Mouse (Mus musculus) stomach, embryonic 14.5 days (tissue): Measurements from ENCODE around the gene 1810013L24Rik. TPM values are rescaled to one million over a fixed set of nuclear protein-coding genes. Genes with fewer than 3 reads are reported as not detected.

Experiments
- ATAC-seq: fragments of 200-750 bp; cut with Nextera tagmentation; 2 replicates; pipeline ENCODE4 v1.8.0; 2017; ENCODE audit warnings: low read depth, moderate TSS enrichment; ENCODE audit not compliant: insufficient number of reproducible peaks, insufficient read depth, low FRiP score
- H3K27ac ChIP-seq: fragments of 300-500 bp; sonication (generic); 2 replicates; pipeline ENCODE4 v1.5.1; 2014; ENCODE audit warnings: mild to moderate bottlenecking, low read length, moderate library complexity, mixed read lengths
- H3K27me3 ChIP-seq: fragments of 300-500 bp; sonication (generic); 2 replicates; pipeline ENCODE4 v1.6.1; 2014; ENCODE audit warnings: low read length, control low read depth, mixed read lengths; ENCODE audit not compliant: control insufficient read depth, insufficient read depth
- H3K36me3 ChIP-seq: fragments of 300-500 bp; sonication (generic); 2 replicates; pipeline ENCODE4 v1.6.1; 2014; ENCODE audit warnings: mild to moderate bottlenecking, control low read depth, low read length, moderate library complexity, mixed read lengths; ENCODE audit not compliant: control insufficient read depth, insufficient read depth
- H3K4me1 ChIP-seq: fragments of 300-500 bp; sonication (generic); 2 replicates; pipeline ENCODE4 v1.6.1; 2014; ENCODE audit warnings: low read length, control low read depth, mixed read lengths; ENCODE audit not compliant: control insufficient read depth, insufficient read depth
- H3K4me2 ChIP-seq: fragments of 300-500 bp; sonication (generic); replicated peaks from 2 replicates; pipeline ENCODE4 v1.6.1; 2014; ENCODE audit warnings: low read depth, low read length, control low read depth
- H3K4me3 ChIP-seq: fragments of 300-500 bp; sonication (generic); 2 replicates; pipeline ENCODE4 v1.5.1; 2014; ENCODE audit warnings: low read depth, low read length, control low read depth
- H3K9ac ChIP-seq: fragments of 300-500 bp; sonication (generic); replicated peaks from 2 replicates; pipeline ENCODE4 v1.6.1; 2014; ENCODE audit warnings: low read depth, mild to moderate bottlenecking, control low read depth, low read length, moderate library complexity, mixed read lengths
- H3K9me3 ChIP-seq: fragments of 300-500 bp; sonication (generic); 2 replicates; pipeline ENCODE4 v1.6.1; 2016; ENCODE audit warnings: low read depth, low read length, control low read depth; ENCODE audit not compliant: control insufficient read depth
- WGBS: fragments of 180-500 bp; shearing (Covaris S2); extraction: QIAGEN DNeasy Blood & Tissue Kit; methylation state at CpG from one replicate; pipeline ENCODE4 v1.1.7; 2014; 5-methylcytosine and 5-hydroxymethylcytosine counted together
- polyA plus RNA-seq: library from polyadenylated mRNA; unstranded; fragments of >200 nt; fragmentation: Nextera tagmentation; extraction: Ambion mirVana; gene quantifications from 2 replicates; pipeline ENCODE4 v1.2.1, GENCODE M21; 2014

The 1810013L24Rik gene
- 16.9 and 18.0 TPM in 2 replicates for polyA plus RNA-seq

DNA sequence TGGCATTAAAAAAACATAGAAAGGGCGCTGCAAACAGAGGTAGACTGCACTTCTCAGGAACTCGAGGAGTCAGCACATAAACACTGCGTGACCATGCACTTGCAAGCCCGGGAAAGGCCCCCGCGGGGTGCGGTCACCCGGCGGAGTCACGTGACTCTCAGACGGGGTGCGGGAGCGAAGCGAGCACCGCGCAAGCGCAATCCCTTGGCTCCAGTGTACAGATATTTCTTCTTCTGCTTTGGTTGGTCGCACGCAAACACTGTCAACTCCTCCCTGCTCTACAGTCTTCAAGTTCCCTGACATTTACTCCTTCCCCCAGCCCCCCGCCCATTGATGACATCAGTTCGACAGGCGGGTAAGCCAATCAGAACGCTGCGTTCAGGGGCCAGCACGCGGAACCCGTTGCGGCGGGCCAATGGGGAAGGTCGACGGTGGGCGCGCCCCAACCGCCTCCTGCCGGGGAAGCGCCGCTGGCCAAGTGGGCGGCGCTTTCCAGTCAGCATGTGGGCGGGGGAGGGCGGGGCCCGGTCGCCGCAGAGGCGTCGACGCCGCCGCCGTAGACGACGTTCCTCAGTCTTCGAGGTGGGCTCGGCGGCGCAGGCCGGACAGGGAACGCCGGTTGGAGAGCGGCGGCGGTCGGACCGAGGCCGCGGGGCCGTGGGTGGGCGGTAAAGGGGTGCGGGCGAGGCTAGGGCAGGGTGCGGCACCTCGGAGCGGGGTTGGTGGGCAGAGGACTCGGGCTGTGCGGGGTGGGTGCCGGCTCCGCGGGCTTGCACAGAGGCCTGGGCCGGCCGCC, at the start of gene 1810013L24Rik:
Gene 1810013L24Rik, plus strand, starts transcription at position 537 of the 796 bp plus-strand sequence.
- WGBS = under 1% methylated on average over 79 of the region's 80 CpGs
- peaks cover 8% of the 10 kb centered on the region; the same call in 1 of the 2 replicates for H3K36me3 ChIP-seq
- H3K27me3 ChIP-seq = no peaks in the 10 kb centered on the region
- peak within 1 kb of the TSS; percentile 99 for H3K9ac ChIP-seq
- peak; percentile 96 for ATAC-seq
- H3K27ac ChIP-seq = peak within 1 kb of the TSS; percentile 97
- H3K4me2 ChIP-seq = peak within 1 kb of the TSS; percentile 94
- no peaks in the 10 kb centered on the region for H3K9me3 ChIP-seq
- peak within 1 kb of the TSS; percentile 97 for H3K4me3 ChIP-seq
- peaks cover 16% of the 10 kb centered on the region for H3K4me1 ChIP-seq

DNA sequence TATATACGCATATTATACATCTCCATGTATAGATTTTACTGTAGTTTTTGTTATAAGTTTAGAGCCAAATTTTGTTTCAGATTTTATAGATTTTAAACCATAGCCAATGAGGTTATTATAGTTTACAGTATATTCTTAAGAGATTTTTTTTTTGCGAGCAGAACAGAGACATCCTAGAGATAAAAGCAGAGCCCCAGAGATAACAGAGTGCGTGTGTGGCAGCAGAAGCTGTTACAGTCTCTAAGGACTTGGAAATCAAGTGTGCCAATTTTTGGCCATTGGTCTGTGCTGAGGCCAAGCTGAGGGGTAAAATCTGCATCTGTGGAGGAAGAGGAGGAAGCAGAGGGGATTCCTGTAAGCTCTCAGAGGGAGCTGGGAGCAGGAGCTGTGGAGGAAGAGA, 49.7 kb upstream of the 1810013L24Rik start:
- no peak overlapping the region for H3K4me3 ChIP-seq
- H3K27me3 ChIP-seq = no peaks in the 10 kb centered on the region
- H3K4me2 ChIP-seq = no peak overlapping the region
- H3K36me3 ChIP-seq = no peaks in the 10 kb centered on the region
- 76% methylated on average over 3 of the region's 3 CpGs for WGBS
- no peaks in the 10 kb centered on the region for H3K9me3 ChIP-seq
- no peak overlapping the region for H3K9ac ChIP-seq
- ATAC-seq = no peak
- no peaks in the 10 kb centered on the region for H3K4me1 ChIP-seq
- H3K27ac ChIP-seq = no peak overlapping the region

DNA sequence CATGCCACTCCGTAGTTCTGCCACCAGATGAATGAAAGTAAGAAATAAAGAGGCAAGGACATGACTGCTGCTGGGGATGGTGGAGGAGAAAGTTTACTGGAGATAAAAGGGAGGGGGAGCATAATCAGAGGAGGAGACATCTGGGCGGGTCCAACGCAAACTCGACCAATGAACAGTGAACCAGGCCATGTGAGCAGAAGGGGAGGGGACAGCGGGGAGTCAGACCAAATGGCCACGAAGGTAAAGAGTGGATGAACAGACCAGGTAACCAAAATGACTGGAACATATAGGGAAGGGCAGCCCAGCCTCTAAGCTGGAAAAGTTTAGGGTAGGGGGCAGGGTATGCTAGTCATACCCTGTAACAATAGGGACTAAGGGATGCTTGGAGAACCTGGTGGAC, 48.7 kb upstream of the 1810013L24Rik start:
- no peaks in the 10 kb centered on the region for H3K9me3 ChIP-seq
- H3K27me3 ChIP-seq = no peaks in the 10 kb centered on the region

DNA sequence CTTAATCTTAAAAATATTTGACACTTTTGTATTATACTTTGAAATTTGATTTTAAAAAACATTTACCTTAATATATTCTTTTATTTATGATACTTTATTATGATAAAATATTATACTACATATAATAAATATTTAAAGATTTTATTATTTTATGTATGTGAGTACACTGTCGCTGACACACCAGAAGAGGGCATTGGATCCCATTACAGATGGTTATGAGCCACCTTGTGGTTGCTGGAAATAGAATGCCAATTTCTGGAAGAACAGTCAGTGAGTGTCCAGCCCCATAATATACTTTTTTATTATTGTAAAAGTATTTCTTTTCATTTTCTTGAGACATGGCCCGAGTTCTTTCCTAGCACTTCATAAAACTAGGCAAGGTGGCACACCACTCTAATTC, 48.2 kb upstream of the 1810013L24Rik start:
- Histone ChIP-seq H3K9ac (no peak overlapping the region), H3K9me3 (no peaks in the 10 kb centered on the region), H3K27me3 (no peaks in the 10 kb centered on the region), H3K36me3 (no peaks in the 10 kb centered on the region), H3K4me3 (no peak overlapping the region), H3K4me1 (no peaks in the 10 kb centered on the region), H3K4me2 (no peak overlapping the region), H3K27ac (no peak overlapping the region)
- 90% methylated on average over 2 of the region's 2 CpGs for WGBS
- ATAC-seq = no peak

More for the DNA sequence above, 48.7 kb upstream of the 1810013L24Rik start:
- Histone ChIP-seq H3K4me1 (no peaks in the 10 kb centered on the region), H3K4me3 (no peak overlapping the region), H3K27ac (no peak overlapping the region), H3K9ac (no peak overlapping the region), H3K36me3 (no peaks in the 10 kb centered on the region), H3K4me2 (no peak overlapping the region)
- WGBS = 64% methylated on average over 6 of the region's 6 CpGs
- ATAC-seq = no peak

DNA sequence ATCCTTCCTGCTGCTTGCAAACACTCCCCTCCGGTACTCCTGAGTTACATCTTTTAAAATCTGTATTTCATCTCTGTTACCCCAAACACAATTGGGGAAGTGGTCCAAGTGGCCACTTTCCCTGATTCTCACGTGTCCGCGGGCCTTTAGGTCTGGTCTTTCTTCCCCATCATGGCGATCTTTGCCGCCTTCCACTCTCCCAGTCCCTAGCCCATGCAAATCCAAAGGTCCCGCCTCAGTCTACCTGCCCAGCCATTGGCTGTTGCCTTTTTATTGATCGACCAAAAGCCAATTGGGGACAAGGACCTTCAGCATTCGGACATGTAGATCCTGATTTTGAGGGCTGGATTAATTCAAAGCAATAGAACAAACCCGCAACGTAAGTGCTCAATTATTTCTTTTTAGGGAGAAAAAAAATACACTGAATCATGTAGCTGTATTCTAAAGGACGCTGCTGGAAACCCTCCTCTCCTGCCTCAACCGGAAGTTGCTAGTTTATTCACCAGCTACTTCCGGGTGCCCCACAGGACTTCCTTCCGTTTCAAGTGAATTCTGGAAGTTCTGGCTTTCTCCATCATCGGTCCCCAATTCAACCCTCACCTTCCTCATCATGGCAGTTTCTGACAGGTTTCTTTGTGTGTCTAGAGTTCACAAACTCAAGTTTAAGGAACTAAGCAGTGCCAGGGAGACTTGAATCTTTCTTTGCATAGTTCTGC, 46.5 kb upstream of the 1810013L24Rik start:
- whole genome bisulfite sequencing = 79% methylated on average over 16 of the region's 16 CpGs

DNA sequence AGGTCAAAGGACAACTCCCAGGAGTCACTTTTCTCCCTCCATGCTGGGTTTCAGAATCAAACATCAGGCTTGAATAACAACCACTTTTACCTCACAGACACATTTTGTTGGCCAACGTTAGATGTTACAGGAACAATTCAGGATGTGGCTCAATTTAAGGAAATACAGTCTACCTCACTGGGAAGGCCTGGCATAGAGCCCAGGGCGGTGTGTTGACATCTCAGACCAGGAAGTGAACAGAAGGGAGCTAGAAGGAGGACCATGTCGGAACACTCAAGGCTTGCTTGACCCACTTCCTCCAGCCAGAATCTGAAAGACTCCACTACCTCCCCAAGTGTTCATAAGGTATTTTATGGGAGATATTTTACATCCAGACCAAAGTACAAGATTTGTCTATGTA, 45.1 kb upstream of the 1810013L24Rik start:
- WGBS = 68% methylated on average over 3 of the region's 3 CpGs
- no peak overlapping the region for H3K4me3 ChIP-seq
- H3K27ac ChIP-seq = no peak overlapping the region
- no peak for ATAC-seq
- no peaks in the 10 kb centered on the region for H3K9me3 ChIP-seq
- H3K36me3 ChIP-seq = no peaks in the 10 kb centered on the region
- no peak overlapping the region for H3K9ac ChIP-seq
- no peak overlapping the region for H3K4me2 ChIP-seq
- H3K4me1 ChIP-seq = no peaks in the 10 kb centered on the region
- no peaks in the 10 kb centered on the region for H3K27me3 ChIP-seq

More for the DNA sequence above, 46.5 kb upstream of the 1810013L24Rik start:
- Histone ChIP-seq H3K4me3 (no peak overlapping the region), H3K9ac (no peak overlapping the region), H3K4me2 (no peak overlapping the region), H3K27me3 (no peaks in the 10 kb centered on the region), H3K9me3 (no peaks in the 10 kb centered on the region), H3K4me1 (no peaks in the 10 kb centered on the region), H3K36me3 (no peaks in the 10 kb centered on the region), H3K27ac (no peak overlapping the region)
- ATAC-seq = no peak

DNA sequence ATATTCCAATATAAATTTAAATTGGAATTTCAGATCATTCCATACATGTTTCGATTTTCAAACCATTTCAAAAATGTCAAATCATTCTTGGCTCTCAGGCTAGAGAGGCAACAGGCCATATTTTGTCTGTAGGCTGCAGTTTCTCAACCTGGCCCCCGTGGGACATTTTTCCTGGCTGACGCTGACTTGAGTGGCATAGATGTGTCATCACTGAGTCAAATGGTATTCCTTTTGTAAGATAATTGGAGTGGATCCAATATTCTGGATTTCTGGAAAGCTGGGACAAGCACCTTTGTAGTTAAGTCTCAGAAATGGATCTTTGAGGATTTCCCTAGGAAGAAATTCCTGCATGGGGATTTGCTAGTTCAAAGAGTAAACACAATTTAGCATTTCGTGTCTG, 39.0 kb upstream of the 1810013L24Rik start:
- Histone ChIP-seq H3K9ac (no peak overlapping the region), H3K4me2 (no peak overlapping the region), H3K36me3 (no peaks in the 10 kb centered on the region), H3K27ac (no peak overlapping the region), H3K27me3 (no peaks in the 10 kb centered on the region), H3K4me3 (no peak overlapping the region), H3K4me1 (no peaks in the 10 kb centered on the region), H3K9me3 (no peaks in the 10 kb centered on the region)
- WGBS = 85% methylated on average over 4 of the region's 4 CpGs
- no peak for ATAC-seq

DNA sequence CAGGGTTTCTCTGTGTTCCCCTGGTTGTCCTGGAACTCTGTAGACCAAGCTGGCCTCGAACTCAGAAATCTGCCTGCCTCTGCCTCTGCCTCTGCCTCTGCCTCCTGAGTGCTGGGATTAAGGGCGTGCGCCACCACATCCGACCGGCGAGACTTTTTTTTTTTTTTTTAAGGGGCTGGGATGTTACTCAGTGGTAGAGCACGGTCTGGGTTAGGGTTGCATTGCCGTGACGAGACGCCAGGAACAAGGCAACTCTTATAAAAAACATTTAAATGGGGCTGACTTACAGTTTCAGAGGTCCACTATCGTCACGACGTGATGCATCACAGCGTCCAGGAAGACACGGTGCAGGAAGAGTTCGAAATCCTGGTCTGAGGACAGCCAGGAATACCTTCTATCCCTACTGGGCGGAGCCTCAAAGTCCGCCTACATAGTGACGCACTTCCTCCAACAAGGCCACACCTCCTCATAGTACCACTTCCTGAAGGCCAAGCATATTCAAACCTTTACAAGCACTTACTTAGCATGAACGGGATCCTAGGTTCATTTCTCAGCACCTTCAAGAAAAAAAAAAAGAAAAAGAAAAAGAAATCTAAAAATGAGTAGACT, 37.8 kb upstream of the 1810013L24Rik start, which contains the start of gene Usp7:
Gene Usp7, minus strand, starts transcription at position 360 of the 609 bp plus-strand sequence.
- H3K4me2 ChIP-seq = no peak within 1 kb of the TSS
- no peaks in the 10 kb centered on the region for H3K4me1 ChIP-seq
- no peaks in the 10 kb centered on the region for H3K27me3 ChIP-seq
- ATAC-seq = no peak
- H3K9me3 ChIP-seq = no peaks in the 10 kb centered on the region
- H3K27ac ChIP-seq = no peak within 1 kb of the TSS
- 90% methylated on average over 20 of the region's 20 CpGs for WGBS
- no peak within 1 kb of the TSS for H3K9ac ChIP-seq
- H3K36me3 ChIP-seq = no peaks in the 10 kb centered on the region
- no peak within 1 kb of the TSS for H3K4me3 ChIP-seq
